Mouse (Mus musculus): ENCODE data around the gene Cmklr1.

Gene Cmklr1

GRCm38 (mm10) chr5:113650035-113650865 is at the start of gene Cmklr1:
Gene Cmklr1 (minus strand): TSS chr5:113650426.
- no peak for DNase-seq (ENCODE audit: low read depth, low spot score)

GRCm38 (mm10) chr5:113694415-113694814 is 44.2 kb upstream of the Cmklr1 start:
- DNase-seq (ENCODE audit: low read depth, low spot score): no peak

DNA sequence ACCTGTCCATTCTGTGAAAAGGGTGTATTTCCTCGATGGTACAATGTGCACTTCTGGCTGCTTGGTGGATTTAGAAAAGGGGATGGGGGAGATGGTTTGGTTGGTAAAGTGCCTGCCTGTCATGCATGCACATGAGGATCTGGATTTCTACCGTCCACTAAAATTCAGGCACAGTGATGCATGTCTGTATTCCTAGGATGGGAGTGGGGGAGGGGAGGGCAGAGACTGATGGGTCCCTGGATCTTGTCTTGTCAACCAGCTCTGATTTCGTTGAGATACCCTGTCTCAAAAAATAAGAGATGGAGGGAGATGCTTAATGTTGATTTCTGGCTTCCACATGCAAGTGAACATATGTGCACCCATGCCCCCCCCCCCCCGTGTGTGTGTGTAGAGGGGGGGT is 43.8 kb upstream of the Cmklr1 start:
- no peak for DNase-seq (ENCODE audit: low read depth, low spot score)

DNA sequence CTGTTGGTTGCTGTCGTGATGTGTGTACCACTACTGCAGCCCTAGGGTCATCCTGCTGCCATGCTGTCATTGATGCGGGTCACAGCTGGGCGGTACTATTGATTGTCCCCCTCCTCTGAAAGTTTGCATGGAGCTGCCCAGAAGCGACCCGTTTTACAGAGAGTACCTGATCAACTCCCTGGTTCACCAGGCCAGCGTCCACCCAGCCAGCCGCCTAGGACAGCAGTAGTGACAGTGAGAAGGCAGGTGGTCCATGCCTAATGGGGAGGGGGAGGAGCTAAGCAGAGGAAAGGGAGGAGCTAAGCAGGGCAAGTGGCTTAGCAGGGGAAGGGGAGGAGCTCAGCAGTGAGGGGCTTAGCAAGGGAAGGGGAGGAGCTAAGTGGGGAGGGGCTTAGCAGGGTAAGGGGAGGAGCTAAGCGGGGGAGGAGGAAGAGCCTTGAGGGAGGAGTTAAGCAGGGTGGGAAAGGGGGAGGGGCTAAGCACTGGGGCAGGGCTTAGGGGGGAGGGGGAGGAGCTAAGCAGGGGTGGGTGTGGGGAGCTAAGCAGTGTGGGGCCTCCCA is 43.0 kb upstream of the Cmklr1 start:
- no peak for DNase-seq (ENCODE audit: low read depth, low spot score)

- no peak for DNase-seq (ENCODE audit: low read depth, low spot score)
Measured at GRCm38 (mm10) chr5:113690866-113691265, 40.6 kb upstream of the Cmklr1 start.

GRCm38 (mm10) chr5:113690069-113690548 is 39.9 kb upstream of the Cmklr1 start:
- DNase-seq (ENCODE audit: low read depth, low spot score): no peak

DNA sequence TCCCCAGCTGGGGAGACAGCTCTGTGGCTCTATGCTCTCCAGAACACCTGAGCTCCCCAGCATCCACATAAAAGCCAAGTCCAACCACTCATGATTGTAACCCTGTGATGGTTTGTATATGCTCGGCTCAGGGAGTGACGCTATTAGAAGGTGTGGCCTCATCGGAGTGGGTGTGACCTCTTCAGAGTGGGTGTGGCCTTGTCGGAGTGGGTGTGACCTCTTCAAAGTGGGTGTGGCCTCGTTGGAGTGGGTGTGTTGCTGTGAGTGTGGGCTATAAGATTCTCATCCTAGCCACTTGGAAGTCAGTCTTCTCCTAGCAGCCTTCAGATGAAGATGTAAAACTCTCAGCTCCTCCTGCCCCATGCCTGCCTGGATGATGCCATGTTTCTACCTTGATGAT is 37.3 kb upstream of the Cmklr1 start:
- no peak for DNase-seq (ENCODE audit: low read depth, low spot score)

GRCm38 (mm10) chr5:113685471-113685870 is 35.2 kb upstream of the Cmklr1 start:
- no peak for DNase-seq (ENCODE audit: low read depth, low spot score)

GRCm38 (mm10) chr5:113683246-113683645 is 33.0 kb upstream of the Cmklr1 start:
- DNase-seq (ENCODE audit: low read depth, low spot score): no peak

DNA sequence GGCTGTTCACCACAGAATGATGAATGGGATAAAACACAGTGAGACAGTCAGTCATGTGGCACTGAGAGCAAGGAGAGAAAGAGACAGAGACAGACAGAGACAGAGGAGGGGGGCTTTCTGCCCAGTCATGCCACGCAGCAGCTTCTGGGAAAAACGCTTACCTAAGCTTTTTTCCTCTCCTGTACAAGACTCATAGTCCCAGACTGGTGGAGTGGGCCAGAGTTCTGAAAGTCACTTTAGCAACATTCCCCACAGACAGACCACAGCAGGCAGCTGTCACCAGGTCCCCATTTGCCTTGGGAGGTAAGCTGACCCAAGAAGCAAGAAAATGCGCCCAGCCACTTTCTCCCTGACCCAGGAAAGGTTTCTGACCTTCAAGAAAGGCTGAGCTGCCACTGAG is 32.2 kb upstream of the Cmklr1 start:
- DNase-seq (ENCODE audit: low read depth, low spot score): no peak

- no peak for DNase-seq (ENCODE audit: low read depth, low spot score)
Measured at GRCm38 (mm10) chr5:113681219-113681618, 31.0 kb upstream of the Cmklr1 start.

GRCm38 (mm10) chr5:113679509-113679908 is 29.3 kb upstream of the Cmklr1 start:
- no peak for DNase-seq (ENCODE audit: low read depth, low spot score)

DNA sequence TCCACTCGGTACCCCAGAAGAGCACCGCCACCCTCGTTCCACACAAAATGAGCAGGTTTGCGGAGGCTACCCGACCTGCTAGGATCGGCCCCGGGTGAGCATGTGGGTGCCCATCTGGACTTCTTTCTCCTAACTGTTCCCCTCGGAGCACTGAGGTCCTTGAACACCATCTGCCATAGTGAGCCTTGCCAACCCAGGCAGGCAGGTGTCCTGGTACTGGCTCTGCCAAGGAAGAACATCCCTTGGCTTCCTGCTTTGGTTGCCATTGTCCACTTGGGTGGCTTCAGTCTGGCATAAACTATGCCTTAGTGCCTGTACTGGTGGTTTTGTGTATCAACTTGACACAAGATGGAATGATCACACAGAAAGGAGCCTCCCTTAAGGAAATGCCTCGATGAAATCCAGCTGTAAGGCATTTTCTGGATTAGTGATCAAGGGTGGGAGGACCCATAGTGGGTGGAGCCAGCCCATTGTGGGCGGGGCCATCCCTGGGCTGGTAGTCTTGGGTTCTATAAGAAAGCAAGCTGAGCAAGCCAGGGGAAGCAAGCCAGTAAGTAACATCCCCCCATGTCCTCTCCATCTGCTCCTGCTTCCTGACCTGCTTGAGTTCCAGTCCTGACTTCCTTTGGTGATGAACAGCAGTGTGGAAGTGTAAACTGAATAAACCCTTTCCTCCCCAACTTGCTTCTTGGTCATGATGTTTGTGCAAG is 28.7 kb upstream of the Cmklr1 start:
- DNase-seq (ENCODE audit: low read depth, low spot score): no peak

DNA sequence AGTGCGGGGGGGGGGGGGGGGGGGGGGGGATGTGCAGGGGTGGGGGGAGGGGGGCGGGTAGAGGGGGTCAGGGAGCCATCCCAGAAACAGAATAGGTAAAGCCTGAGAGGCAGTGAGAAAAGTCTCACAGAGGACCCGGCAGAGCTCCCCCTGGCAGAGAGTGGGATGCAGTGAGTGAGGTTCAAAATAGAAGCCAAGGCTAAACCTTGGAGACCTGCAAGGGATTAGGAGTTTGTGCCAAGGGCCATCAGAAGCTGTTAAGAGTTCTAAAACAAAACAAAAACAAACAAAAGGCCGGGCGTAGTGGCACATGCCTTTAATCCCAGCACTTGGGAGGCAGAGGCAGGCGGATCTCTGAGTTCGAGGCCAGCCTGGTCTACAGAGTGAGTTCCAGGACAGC is 27.3 kb upstream of the Cmklr1 start:
- DNase-seq (ENCODE audit: low read depth, low spot score): no peak

DNA sequence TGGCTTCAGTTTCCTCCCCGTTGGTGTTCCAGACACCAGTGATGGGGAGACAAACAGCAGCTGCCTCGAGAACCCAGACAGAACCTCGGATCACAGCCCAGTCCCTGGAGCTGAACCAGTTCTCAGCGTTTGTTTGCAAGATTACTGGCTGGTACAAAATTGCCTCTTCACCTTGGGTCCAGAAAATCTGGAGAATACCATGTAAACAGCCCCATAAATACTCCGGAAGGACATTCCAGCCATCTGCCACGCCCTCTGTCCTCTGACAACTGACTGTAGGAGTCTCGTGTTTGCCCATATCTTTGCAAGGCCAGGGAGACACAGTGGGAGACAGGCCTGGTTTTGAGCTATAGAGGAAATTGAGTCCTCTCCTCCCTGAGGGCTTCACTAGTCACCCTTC is 24.6 kb upstream of the Cmklr1 start:
- no peak for DNase-seq (ENCODE audit: low read depth, low spot score)

- no peak for DNase-seq (ENCODE audit: low read depth, low spot score)
Measured at GRCm38 (mm10) chr5:113672456-113672855, 22.2 kb upstream of the Cmklr1 start.

GRCm38 (mm10) chr5:113670597-113670996 is 20.4 kb upstream of the Cmklr1 start:
- DNase-seq (ENCODE audit: low read depth, low spot score): no peak

- DNase-seq (ENCODE audit: low read depth, low spot score): no peak
Measured at GRCm38 (mm10) chr5:113670110-113670509, 19.9 kb upstream of the Cmklr1 start.

- DNase-seq (ENCODE audit: low read depth, low spot score): no peak
Measured at GRCm38 (mm10) chr5:113664629-113665195, 14.5 kb upstream of the Cmklr1 start.

DNA sequence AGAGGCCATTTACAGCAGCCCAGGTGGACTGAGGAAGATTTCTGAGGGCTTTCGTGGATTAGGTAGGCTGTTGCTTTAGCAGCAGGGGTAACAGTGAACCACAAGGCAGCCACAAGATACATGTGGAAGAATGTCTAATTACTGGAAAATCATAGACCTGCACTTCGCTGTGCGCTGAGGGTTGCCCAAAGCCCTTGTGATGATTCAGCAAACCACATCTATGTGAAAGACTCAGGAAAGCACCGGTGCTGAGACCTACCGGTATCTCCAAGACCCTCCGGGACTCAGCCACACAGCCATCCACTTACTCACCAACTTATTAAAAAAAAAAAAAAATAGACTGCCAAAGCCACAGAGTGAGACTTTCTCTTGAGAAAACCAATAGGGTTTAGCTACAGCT is 13.9 kb upstream of the Cmklr1 start:
- no peak for DNase-seq (ENCODE audit: low read depth, low spot score)

GRCm38 (mm10) chr5:113660872-113661271 is 10.6 kb upstream of the Cmklr1 start:
- no peak for DNase-seq (ENCODE audit: low read depth, low spot score)

- no peak for DNase-seq (ENCODE audit: low read depth, low spot score)
Measured at GRCm38 (mm10) chr5:113654821-113655220, 4.6 kb upstream of the Cmklr1 start.
